Mouse (Mus musculus): Measurements from ENCODE around the gene Cfap44. TPM values are rescaled to one million over a fixed set of nuclear protein-coding genes. Genes with fewer than 3 reads are reported as not detected.

Cfap44 gene
- polyA plus RNA-seq, 1 experiment from 2014 or later: 7.6 TPM

DNA sequence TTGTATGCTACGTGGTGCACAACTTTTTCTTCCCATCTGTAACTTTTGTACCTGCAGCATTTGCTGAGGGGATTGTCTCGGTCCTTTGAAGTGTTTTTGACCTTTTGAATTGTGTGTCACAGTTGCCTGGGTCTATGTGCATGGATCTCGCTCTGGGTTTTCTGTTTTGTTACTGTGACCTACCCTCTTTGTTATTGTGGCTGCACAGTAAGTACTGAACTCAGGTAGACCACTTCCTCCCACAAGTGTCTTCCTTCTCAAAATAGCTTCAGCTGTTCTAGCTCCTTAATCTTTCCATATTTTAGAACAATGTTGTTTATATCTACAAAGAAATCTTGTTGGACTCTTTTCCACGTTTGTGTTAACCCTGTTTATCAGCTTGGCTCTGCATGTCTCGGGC lies 66.3 kb downstream of the Cfap44 start:
- Histone ChIP-seq H3K9ac (replicated peaks; ENCODE audit: low read depth, low read length) (no peak overlapping the region), H3K36me3 (ENCODE audit: control insufficient read depth, insufficient read depth, low read length) (no peaks in the 10 kb centered on the region), H3K4me3 (ENCODE audit: low read depth, low read length) (no peak overlapping the region), H3K9me3 (ENCODE audit: control insufficient read depth, low read length) (no peaks in the 10 kb centered on the region), H3K27me3 (ENCODE audit: control insufficient read depth, insufficient read depth, low read length) (no peaks in the 10 kb centered on the region), H3K27ac (ENCODE audit: low read depth, low read length) (no peak overlapping the region), H3K4me1 (ENCODE audit: control insufficient read depth, insufficient read depth, low read length) (no peaks in the 10 kb centered on the region), H3K4me2 (ENCODE audit: low read depth, low read length) (no peak overlapping the region)
- 85% methylated on average over 5 of the region's 5 CpGs for WGBS
- ATAC-seq (ENCODE audit: low read depth): no peak

DNA sequence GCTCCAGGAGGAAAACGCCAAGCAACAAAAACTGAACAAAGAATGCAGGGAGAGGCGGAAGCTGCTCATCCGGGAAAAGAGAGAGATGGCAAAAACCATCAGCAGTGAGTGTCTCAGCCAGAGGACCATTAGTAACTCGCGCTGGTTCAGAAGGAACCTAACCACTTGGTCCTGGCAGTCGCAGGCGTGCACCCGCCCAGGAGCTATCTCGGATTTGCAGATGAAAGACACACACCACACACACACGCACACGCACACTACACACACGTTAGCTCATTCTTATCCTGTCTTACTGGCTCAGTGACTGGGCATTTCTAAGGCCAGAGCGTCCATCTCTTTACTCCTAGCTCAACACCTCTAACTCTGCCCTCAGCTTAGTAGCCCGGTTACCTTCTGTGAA lies 80.7 kb downstream of the Cfap44 start:
- no peaks in the 10 kb centered on the region for H3K36me3 ChIP-seq (ENCODE audit: control insufficient read depth, insufficient read depth, low read length)
- no peaks in the 10 kb centered on the region for H3K4me1 ChIP-seq (ENCODE audit: control insufficient read depth, insufficient read depth, low read length)
- ATAC-seq (ENCODE audit: low read depth): no peak
- 93% methylated on average over 14 of the region's 14 CpGs for WGBS
- no peak overlapping the region for H3K4me2 ChIP-seq (ENCODE audit: low read depth, low read length)
- H3K9me3 ChIP-seq (ENCODE audit: control insufficient read depth, low read length): no peaks in the 10 kb centered on the region
- no peak overlapping the region for H3K27ac ChIP-seq (ENCODE audit: low read depth, low read length)
- H3K27me3 ChIP-seq (ENCODE audit: control insufficient read depth, insufficient read depth, low read length): no peaks in the 10 kb centered on the region
- H3K9ac ChIP-seq (replicated peaks; ENCODE audit: low read depth, low read length): no peak overlapping the region
- no peak overlapping the region for H3K4me3 ChIP-seq (ENCODE audit: low read depth, low read length)

DNA sequence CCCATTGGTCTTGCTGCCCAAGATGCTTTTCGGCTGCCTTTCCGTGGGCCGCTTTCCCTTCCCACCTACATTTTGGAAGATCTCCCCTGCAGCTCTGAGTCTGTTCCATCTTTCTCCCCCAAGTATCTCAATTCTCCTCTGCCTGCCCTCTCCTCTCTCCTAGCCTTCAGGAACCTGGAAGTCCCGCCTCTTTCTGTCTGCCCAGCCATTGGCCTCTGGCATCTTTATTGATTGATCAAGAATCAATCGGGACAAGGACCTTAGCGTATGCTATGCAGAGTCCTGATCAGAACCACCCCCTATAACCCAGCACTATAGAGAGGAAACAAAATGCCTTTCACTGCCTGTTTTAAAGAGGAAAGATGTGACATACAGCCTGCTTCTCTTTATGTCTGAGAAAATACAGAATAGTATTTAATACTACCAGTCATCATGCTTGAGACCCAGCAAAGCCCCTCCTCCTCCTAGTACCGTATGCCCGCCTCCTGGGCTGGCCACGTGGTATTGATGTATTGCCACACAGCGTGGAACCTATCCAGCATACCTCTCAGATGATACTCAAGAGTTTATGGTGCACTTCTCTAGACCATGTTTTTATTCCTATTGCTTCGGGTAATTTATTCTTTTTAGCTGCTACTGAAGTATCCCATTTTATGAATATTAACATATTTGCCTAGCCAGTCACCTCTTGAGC lies 81.2 kb downstream of the Cfap44 start:
- H3K9ac ChIP-seq (replicated peaks; ENCODE audit: low read depth, low read length): no peak overlapping the region
- no peak for ATAC-seq (ENCODE audit: low read depth)
- H3K9me3 ChIP-seq (ENCODE audit: control insufficient read depth, low read length): no peaks in the 10 kb centered on the region
- no peaks in the 10 kb centered on the region for H3K36me3 ChIP-seq (ENCODE audit: control insufficient read depth, insufficient read depth, low read length)
- H3K27ac ChIP-seq (ENCODE audit: low read depth, low read length): no peak overlapping the region
- no peaks in the 10 kb centered on the region for H3K27me3 ChIP-seq (ENCODE audit: control insufficient read depth, insufficient read depth, low read length)
- H3K4me1 ChIP-seq (ENCODE audit: control insufficient read depth, insufficient read depth, low read length): no peaks in the 10 kb centered on the region
- no peak overlapping the region for H3K4me2 ChIP-seq (ENCODE audit: low read depth, low read length)
- H3K4me3 ChIP-seq (ENCODE audit: low read depth, low read length): no peak overlapping the region
- WGBS: 87% methylated on average over 11 of the region's 11 CpGs

DNA sequence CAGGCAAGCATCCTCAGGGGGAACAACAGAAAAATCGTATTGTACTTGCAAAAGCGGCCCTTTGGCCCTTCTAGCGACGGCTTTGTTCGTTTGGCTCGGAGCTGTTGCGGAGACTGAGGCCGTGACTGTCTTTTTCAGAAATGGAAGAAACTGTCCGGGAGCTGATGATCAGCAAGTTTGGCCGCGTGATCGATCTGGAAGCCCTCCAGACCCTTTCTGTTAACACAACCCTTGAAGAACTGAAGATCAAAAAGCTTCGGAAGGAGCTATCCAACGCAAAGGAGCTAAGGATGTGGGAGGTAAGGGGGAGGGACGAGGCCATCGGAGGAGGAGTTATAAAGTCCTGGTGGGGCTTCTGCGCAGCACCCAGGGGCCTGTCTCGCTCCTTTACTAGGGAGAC lies 84.2 kb downstream of the Cfap44 start:
- no peak overlapping the region for H3K4me3 ChIP-seq (ENCODE audit: low read depth, low read length)
- ATAC-seq (ENCODE audit: low read depth): no peak
- no peaks in the 10 kb centered on the region for H3K9me3 ChIP-seq (ENCODE audit: control insufficient read depth, low read length)
- no peak overlapping the region for H3K27ac ChIP-seq (ENCODE audit: low read depth, low read length)
- H3K9ac ChIP-seq (replicated peaks; ENCODE audit: low read depth, low read length): no peak overlapping the region
- no peaks in the 10 kb centered on the region for H3K27me3 ChIP-seq (ENCODE audit: control insufficient read depth, insufficient read depth, low read length)
- H3K4me1 ChIP-seq (ENCODE audit: control insufficient read depth, insufficient read depth, low read length): no peaks in the 10 kb centered on the region
- no peak overlapping the region for H3K4me2 ChIP-seq (ENCODE audit: low read depth, low read length)
- no peaks in the 10 kb centered on the region for H3K36me3 ChIP-seq (ENCODE audit: control insufficient read depth, insufficient read depth, low read length)
- WGBS: 39% methylated on average over 18 of the region's 18 CpGs

DNA sequence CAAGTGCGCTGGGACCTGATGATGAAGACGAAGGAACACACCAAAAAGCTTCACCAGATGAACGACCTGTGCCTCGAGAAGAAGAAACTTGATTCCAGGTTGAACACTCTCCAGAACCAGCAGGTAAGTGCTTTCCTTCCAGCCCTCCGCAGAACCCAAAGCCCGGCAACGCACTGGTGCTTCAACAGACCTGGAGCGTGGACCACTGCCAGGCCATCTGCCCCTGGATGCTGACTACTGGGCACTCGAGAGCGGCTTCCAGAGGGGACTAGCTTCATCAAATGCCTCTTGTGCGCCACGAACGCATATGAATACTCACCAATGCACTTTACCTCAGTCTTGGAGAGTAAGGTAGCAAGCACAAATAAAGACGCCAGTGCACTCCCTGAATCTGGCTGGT lies 85.3 kb downstream of the Cfap44 start:
- Histone ChIP-seq H3K27me3 (ENCODE audit: control insufficient read depth, insufficient read depth, low read length) (no peaks in the 10 kb centered on the region), H3K4me1 (ENCODE audit: control insufficient read depth, insufficient read depth, low read length) (no peaks in the 10 kb centered on the region), H3K4me2 (ENCODE audit: low read depth, low read length) (no peak overlapping the region), H3K4me3 (ENCODE audit: low read depth, low read length) (no peak overlapping the region), H3K36me3 (ENCODE audit: control insufficient read depth, insufficient read depth, low read length) (no peaks in the 10 kb centered on the region), H3K27ac (ENCODE audit: low read depth, low read length) (no peak overlapping the region), H3K9me3 (ENCODE audit: control insufficient read depth, low read length) (no peaks in the 10 kb centered on the region), H3K9ac (replicated peaks; ENCODE audit: low read depth, low read length) (no peak overlapping the region)
- WGBS: 90% methylated on average over 14 of the region's 14 CpGs
- ATAC-seq (ENCODE audit: low read depth): no peak

DNA sequence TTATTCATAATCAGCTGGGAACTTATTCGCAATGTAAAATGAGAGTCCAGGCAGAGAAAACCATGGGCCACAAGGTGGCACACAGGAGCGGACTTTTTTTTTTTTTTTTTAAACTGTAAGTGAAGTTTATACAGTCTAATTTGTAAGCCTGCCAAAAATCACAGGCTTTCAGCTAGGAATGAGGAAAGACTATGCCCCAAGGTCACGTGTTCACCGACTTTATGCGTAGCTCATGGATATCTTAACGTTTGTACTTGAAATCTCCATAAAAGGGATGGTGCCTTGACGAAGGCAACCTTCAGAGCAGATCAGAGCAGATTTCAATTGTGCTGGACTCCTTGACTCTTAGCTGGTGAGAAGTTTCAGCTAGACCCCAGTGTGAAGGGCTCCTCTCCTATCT lies 86.0 kb downstream of the Cfap44 start:
- no peak for ATAC-seq (ENCODE audit: low read depth)
- Histone ChIP-seq H3K4me2 (ENCODE audit: low read depth, low read length) (no peak overlapping the region), H3K4me3 (ENCODE audit: low read depth, low read length) (no peak overlapping the region), H3K9ac (replicated peaks; ENCODE audit: low read depth, low read length) (no peak overlapping the region), H3K4me1 (ENCODE audit: control insufficient read depth, insufficient read depth, low read length) (no peaks in the 10 kb centered on the region), H3K9me3 (ENCODE audit: control insufficient read depth, low read length) (no peaks in the 10 kb centered on the region), H3K27ac (ENCODE audit: low read depth, low read length) (no peak overlapping the region), H3K27me3 (ENCODE audit: control insufficient read depth, insufficient read depth, low read length) (no peaks in the 10 kb centered on the region), H3K36me3 (ENCODE audit: control insufficient read depth, insufficient read depth, low read length) (no peaks in the 10 kb centered on the region)
- 70% methylated on average over 7 of the region's 7 CpGs for WGBS

DNA sequence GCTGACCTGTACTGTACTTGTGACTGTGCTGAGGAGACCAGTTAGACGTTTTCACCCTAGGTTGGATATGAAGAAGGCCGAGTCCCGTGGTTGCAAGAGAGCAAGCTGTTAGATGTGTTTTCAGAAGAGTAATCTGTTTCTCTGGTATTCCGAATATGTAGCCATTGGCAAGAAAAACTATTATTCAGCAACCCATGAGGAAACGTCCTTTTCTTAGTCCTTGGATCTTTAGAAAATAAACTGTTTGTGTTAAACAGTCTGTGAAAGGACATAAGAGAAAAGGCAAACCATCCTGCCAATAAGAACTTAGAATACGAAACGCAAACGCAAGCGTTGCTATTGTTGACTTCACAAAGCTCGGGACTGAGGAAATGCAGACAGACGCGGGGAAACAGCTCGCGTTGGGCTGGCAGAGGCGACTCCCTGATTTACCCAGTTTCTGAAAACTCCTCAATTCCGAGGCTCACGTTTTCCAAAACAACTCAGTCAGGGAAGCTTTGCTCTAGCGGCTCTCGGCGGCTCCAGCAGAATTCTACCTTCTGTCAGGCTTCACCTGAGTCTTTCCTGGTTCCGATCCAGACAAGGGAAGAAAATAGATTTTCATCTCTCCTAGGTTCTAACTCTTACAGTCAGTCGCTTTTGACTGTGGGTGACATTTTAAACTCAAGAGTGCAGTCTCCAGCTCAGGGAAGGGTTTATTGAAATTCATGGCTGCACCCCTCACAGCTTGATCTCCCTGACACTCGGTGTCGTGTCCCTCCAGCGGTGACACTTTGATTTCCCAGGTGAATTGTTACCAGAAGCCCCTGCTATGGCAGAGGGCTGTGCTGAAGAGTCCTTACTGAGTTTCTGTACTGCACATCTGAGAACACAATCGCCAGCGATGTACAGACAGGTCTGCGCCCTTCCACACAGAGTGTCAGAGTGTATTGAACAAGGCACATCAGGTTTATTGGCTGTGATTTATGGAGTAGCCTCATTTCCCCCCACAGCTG lies 87.3 kb downstream of the Cfap44 start:
- 0 out of 2 replicates have a peak overlapping the region, but pooled peaks have one; percentile 28 for H3K27ac ChIP-seq (ENCODE audit: low read depth, low read length)
- ATAC-seq (ENCODE audit: low read depth): no peak

DNA sequence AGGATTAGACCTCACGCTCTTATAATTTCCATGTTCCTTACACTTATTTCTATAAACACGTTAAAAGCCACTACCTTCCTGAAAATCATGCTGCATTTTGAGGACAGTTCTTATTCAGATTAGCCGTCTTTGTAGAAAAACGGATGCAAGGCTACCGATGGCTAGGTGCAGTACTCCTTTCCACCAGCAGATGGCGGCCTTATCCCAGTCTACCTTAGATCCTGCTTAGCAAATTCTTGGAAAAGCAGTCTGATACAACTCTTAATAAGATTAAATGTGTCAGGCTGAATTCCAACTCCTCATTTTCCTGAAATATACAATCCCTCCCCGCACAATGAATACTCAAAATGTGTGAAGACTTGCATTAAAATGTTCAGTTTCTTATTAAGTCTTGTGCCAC lies 89.5 kb downstream of the Cfap44 start:
- WGBS: 5% methylated on average over 7 of the region's 7 CpGs
- Histone ChIP-seq H3K27ac (ENCODE audit: low read depth, low read length) (no peak overlapping the region), H3K27me3 (ENCODE audit: control insufficient read depth, insufficient read depth, low read length) (no peaks in the 10 kb centered on the region), H3K4me1 (ENCODE audit: control insufficient read depth, insufficient read depth, low read length) (no peaks in the 10 kb centered on the region), H3K9me3 (ENCODE audit: control insufficient read depth, low read length) (no peaks in the 10 kb centered on the region), H3K9ac (replicated peaks; ENCODE audit: low read depth, low read length) (no peak overlapping the region), H3K4me2 (ENCODE audit: low read depth, low read length) (no peak overlapping the region), H3K4me3 (ENCODE audit: low read depth, low read length) (no peak overlapping the region), H3K36me3 (ENCODE audit: control insufficient read depth, insufficient read depth, low read length) (no peaks in the 10 kb centered on the region)
- peak; percentile 33; the same call in 1 of the 2 replicates for ATAC-seq (ENCODE audit: low read depth)

More for the DNA sequence above, 87.3 kb downstream of the Cfap44 start:
- H3K4me2 ChIP-seq (ENCODE audit: low read depth, low read length): no peak overlapping the region
- no peaks in the 10 kb centered on the region for H3K9me3 ChIP-seq (ENCODE audit: control insufficient read depth, low read length)
- H3K4me1 ChIP-seq (ENCODE audit: control insufficient read depth, insufficient read depth, low read length): no peaks in the 10 kb centered on the region
- no peaks in the 10 kb centered on the region for H3K27me3 ChIP-seq (ENCODE audit: control insufficient read depth, insufficient read depth, low read length)
- 39% methylated on average over 28 of the region's 28 CpGs for WGBS
- no peaks in the 10 kb centered on the region for H3K36me3 ChIP-seq (ENCODE audit: control insufficient read depth, insufficient read depth, low read length)
- H3K4me3 ChIP-seq (ENCODE audit: low read depth, low read length): no peak overlapping the region
- H3K9ac ChIP-seq (replicated peaks; ENCODE audit: low read depth, low read length): 0 out of 2 replicates have a peak overlapping the region, but pooled peaks have one; percentile 2

DNA sequence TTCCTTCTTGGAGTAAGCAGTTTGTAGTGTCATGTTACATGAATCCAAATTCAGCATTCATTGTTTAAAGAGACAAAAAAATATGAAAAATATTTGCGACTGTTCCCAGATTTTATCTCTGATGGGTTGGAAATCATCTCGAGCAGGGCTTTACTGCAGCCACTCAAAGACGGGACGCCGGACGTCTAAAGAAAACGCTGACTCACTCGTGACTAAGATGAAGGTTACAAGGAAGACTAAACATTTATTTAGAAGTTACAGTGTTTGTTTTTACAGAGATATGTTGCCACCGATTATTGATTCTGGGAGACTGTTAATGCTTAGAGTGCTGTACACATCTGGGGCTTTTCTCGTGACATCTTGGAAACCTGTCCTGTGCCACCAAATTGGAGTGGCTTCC lies 90.2 kb downstream of the Cfap44 start:
- Histone ChIP-seq H3K9me3 (ENCODE audit: control insufficient read depth, low read length) (no peaks in the 10 kb centered on the region), H3K27ac (ENCODE audit: low read depth, low read length) (no peak overlapping the region), H3K4me3 (ENCODE audit: low read depth, low read length) (no peak overlapping the region), H3K27me3 (ENCODE audit: control insufficient read depth, insufficient read depth, low read length) (no peaks in the 10 kb centered on the region), H3K4me1 (ENCODE audit: control insufficient read depth, insufficient read depth, low read length) (no peaks in the 10 kb centered on the region), H3K36me3 (ENCODE audit: control insufficient read depth, insufficient read depth, low read length) (no peaks in the 10 kb centered on the region), H3K9ac (replicated peaks; ENCODE audit: low read depth, low read length) (no peak overlapping the region), H3K4me2 (ENCODE audit: low read depth, low read length) (no peak overlapping the region)
- ATAC-seq (ENCODE audit: low read depth): no peak
- WGBS: 89% methylated on average over 10 of the region's 10 CpGs

Measured in neural tube, embryonic 14.5 days (tissue).